Mouse (Mus musculus): Measurements from ENCODE around the gene Hmgn1. TPM values are rescaled to one million over a fixed set of nuclear protein-coding genes. Genes with fewer than 3 reads are reported as not detected.
"Not testable (repeated sequence)": the region's sequence is repeated elsewhere in the genome, so short reads cannot be mapped to it uniquely, and the experiment has no call there.

Gene Hmgn1
- total RNA-seq, 2 experiments from 2014 or later: 46.5 to 57.6 TPM

DNA sequence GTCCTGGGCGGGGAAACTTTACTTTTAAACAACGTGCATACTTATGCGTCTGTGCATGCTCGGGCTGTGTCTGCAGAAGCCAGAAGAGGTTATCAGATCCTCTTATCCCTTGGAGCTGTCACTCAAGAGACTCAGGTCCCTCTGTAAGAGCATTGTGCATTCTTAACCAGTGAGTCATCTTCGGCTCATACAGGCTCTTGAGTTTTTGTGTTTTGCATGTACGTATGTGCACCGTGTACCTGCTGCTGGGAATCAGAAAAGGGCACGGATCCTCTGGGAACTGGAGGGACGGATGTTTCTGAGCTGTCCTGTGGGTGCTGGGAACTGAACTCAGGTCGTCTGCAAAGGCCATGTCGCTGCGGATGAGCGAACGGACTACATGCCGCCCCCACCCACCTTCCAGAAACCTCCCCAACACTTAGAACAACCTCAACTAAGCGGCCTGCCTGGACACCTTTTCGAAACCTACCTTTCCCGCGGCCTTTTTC lies 801 bp downstream of the Hmgn1 start:
- peak; percentile 9 to 27 for DNase-seq

DNA sequence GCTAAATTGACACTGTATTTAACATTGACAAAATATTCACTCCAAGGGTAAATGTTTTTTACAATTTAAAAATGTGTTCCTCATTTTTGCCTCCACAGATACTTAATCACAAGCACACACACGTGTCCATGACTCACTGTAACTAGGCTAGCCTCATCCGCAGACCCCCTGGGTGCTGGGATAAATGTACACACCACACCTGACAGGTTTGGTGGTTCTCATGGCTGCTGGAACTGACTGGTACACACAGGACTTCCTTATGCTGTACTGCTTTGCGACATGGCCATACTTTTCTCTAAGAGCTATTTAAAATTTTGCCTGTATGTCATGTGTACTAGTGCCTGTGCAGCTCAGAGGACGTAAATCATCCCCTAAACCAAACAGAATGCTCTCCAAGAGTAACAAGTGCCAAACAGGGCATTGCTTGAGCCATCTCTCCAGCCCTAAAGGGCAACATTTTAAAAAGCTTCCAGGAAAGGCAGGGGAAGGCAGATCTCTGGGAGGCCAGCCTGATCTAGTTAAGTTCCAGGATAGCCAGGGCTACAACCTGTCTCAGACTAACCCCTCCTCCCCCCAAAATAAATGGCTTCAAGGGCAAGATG lies 7.4 kb downstream of the Hmgn1 start:
- DNase-seq: no peak

DNA sequence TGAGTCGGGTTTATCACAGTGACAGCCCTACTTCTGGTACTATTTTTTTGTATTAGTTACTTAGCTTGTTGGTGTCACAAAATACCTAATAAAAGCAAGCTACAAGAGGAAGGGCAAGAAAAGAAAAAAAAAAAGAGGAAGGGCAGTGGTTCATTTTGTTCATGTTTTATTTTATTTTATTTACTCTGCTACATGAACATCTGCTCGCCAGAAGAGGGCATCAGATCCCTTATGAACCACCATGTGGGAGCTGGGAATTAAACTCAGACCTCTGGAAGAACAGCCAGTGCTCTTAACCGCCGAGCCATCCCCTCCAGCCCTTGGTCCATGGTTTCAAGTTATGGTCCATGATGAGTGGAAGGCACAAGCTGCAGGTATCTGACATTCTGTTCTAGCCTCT lies 12.8 kb downstream of the Hmgn1 start:
- DNase-seq: no peak

DNA sequence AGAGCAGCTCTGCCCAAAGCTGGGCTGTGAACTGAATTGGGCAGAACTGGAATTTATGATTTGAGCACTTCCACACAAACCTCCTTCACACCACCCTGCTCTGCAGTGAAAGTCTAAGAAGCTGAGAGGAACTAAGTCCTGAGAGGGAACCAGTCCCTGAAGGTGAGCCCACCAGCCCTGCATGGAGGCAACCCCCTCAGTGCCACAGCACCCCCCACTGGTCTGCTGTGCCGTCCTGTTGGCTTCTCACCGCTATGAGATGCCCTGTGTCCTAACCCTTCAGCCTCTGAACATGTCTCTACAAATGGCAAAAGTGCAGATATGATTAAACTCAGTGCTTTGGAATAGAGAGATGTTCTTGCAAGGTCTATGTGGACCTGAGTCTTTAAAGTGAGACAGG lies 14.8 kb downstream of the Hmgn1 start:
- DNase-seq: no peak

DNA sequence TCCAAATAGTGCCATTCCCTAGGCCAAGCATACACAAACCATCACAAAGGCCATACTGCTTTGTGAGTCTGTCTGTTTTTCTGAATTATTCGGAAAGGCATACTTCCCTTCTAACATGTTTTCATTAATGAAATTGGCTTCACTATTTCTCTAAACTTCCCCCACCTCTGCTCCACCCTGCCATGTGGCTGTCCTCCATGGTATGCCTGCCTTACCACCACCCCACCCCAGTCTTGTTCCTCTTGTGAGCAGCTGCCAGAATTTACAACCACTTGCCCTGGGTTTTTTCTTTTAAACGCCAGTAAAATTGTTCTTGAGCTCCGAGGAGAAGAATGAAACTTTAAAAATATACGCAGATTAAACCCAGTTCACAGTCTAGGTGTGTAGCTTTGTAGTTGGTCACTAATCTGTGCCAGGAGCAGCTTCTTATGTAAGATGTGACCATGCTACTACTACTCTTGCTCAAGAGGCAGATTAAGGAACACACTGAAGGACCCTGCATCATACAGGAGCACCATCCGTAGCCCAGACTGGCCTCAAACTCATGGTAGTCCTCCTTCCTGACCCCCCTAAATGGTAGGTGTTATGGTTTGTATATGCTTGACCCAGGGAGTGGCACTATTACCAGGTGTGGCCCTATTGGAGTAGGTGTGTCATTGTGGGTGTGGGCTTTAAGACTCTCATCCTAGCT lies 16.7 kb downstream of the Hmgn1 start:
- no peak for DNase-seq

DNA sequence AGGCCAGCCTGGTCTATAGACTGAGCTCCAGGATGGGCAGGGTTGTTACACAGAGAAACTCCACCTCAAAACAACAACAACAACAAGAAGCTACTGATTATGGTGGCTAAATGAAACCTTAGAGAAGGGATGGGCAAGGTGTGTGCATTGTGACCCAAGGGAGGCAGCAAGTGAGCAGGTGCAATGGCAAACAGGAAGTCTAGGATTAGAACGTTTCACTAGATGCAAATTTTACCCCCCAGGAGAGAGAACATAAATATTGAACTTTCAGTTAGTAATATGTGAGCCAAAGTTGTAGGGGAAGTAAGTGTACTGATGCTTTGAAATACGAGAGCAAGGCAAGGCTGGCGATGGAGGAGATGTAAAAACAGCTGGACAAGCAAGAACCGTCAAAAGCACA lies 17.9 kb downstream of the Hmgn1 start:
- no peak for DNase-seq

DNA sequence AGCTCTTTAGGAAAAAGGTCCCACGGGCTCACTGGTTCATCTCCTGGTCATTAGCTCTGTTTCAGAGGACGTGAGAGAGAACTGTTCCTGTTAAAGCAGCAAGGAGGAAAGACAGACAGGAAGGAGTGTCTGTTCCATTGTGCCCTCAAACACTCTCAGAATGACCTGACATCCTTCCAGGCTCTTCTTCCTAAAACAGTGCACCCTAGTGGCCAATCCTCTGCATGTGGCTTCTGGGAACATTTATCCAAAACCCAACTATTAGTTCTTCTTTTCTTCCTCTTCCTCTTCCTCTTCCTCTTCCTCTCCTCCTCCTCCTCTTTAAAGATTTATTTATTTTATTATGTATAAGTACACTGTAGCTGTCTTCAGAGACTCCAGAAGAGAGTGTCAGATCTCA lies 24.5 kb downstream of the Hmgn1 start:
- peak; percentile 25 to 65 for DNase-seq

DNA sequence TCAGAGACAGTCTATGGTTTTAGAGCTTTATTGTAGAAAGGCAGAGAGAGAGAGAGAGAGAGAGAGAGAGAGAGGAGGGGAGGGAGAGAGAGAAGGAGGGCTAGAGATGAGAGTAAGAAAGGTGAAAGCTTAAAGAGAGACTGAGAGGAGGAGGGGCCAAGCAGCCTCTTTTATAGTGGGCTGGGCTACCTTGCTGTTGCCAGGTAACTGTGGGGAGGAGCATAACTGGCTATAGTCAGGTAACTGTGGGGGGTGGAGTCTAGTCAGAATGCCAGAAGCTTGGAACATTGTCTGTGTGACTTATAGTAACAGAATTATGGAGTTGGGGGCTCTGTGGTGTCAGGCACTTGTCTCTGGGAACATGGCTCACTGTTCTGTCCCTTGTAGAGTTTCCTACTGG lies 29.7 kb downstream of the Hmgn1 start:
- DNase-seq: not testable (repeated sequence)

DNA sequence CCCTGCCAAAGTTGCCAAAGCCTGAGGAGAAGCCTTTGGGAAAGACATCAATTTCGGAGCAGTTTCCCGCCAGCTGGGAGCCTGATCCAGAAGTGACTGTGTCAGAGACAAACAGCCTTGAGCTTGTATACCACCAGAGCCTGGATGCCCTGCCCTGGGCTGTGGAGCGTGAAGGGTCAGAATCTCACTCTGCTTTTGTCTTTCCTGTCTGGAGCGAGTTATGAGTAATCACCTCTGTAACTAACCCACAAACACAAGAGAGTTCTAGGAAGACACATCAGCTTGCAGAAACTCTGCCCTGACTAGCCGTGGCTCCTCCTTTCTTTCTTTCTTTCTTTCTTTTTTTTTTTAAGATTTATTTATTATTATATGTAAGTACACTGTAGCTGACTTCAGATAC lies 31.6 kb downstream of the Hmgn1 start:
- DNase-seq: no peak

DNA sequence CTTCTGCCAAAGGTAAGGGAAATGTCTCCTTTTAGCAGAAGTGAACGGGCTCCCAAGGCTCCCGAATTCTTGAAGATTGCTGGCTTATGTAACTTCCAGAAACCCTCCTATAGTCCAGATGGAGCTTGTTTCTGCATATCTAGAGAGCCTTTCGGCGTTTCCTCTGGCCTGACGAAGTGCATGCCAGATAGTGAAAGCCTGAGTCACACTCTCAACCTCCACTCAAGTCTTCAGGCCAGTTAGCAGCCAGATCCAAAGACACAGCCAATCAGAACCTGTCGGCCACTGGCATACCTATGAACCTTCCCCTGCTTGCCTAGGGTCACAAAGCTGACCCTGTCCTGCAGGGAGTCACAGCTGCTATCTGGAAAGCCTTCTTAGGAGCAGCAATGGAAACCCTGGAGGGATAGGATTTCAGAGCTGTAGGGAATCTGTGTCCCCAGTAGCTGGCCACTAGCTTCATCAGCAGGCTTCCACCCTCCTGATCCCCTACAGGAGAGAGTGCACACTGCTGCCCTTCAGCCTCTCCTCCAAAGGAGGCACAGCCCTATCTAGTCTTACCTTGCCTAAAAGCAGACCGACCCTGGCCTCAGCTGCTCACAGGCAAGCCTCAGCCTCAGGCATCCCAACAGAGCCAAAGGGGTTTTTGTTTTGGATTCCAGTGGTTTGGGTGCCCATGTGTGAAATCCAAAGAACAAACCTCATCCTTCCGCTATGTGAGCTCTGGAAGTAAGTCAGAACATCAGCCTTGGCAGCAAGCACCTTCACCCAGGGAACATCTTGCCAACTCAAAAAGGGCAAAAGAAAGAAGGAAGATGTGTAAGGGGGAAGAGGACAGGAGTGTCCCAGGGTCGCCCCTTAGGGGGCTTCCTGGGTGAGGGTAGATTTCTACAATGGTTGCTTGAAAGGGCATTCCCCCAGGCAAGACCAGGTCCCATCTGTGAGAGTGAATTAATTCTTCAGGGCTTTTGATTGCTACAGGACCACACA lies 35.7 kb downstream of the Hmgn1 start:
- DNase-seq: peak; percentile 29 to 40

DNA sequence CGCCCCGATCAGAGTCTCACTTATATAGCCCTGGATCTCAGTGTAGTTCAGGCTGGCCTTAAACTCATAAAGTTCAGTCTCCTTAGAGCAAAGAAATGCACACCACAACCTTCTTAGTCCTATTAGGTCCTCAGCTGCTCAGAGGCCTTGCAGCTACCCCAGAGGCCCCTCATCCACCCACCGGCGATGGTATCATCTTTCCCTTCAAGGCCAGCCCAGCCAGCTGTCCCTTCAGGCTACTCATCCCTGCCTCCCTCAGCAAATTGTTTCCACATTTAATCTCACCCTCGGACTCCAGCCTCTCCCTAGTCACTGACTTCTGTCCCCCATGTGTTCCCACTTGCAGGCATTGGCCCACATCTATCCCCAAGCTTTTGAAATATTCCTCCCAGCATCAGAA lies 39.4 kb downstream of the Hmgn1 start:
- DNase-seq: no peak

DNA sequence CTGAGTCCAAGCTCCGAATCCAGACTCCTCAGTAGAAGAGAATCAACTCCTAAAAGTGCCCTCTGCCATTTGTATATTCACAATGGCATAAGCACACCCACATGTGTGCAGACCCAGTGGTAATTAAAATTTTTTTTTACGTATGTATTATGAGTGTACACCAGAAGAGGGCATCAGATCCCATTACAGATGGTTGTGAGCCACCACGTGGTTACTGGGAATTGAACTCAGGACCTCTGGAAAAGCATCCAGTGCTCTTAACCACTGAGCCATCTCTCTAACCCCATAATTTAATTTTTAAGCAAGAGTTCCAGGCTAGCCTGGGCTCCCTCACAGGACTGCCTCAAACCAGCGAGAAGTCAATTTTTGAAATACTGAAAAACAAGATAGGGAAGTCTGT lies 40.1 kb downstream of the Hmgn1 start:
- no peak for DNase-seq

DNA sequence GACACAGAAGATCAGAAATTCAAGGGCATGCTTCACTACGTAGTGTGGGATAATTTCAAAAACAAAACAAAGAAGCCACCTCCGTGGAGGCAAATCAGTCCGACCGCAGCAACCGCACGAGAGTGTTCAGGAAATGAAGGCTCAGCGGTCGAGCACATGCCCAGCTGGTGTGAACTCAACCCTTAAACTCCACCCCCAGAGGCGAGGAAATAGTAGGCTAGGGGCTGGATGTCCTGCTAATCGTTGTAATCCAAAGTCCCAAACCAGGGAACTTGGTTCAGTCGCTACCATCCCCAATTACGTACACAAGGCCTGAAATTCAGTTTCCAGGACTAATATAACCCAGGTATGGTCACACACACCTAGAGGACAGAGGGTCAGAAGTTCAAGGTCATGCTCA lies 40.5 kb downstream of the Hmgn1 start:
- peak in 1 of 2 experiments; percentile 44 for DNase-seq

DNA sequence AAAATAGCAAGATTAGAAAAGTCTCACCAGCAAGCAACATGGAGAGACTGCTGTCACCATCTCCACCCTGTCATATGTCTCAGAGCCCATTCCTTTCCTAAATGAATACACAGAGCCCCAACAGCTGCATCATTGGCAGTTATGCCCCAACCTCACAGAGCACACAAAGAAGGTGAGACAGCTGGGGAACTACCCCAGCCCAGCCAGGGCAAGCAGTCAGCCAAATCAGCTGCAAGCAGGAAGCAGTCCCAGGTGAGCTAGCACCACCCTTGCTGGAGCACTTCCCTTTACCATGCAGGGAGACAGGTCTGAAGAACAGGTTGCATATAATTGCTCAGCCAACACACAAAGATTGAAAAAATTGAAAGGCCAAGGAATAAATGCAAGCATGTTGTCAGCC lies 41.9 kb downstream of the Hmgn1 start:
- no peak for DNase-seq

DNA sequence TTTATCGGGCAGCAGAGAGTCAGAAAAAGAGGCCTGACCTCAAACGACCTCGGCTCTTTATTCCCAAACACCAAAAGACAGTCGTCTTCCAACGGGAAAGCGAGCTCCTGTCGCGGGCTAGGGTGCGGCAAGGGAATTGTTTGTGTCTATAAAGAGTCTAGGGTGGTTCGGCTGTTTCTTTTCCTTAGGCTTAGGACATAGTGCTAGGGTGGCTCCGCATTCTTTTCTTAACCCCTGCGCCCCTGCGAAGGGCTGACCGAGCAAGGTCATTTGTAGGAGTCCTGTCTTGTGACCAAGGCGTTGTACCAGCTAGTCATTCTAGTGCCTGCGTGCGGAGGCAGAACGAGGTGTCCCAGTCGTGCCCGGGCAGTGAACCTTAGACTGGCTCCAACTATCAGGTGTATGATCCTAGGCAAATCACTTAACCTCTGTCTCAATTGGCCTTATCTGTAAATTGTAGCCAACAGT lies 44.3 kb downstream of the Hmgn1 start:
- peak; percentile 67 to 78 for DNase-seq

DNA sequence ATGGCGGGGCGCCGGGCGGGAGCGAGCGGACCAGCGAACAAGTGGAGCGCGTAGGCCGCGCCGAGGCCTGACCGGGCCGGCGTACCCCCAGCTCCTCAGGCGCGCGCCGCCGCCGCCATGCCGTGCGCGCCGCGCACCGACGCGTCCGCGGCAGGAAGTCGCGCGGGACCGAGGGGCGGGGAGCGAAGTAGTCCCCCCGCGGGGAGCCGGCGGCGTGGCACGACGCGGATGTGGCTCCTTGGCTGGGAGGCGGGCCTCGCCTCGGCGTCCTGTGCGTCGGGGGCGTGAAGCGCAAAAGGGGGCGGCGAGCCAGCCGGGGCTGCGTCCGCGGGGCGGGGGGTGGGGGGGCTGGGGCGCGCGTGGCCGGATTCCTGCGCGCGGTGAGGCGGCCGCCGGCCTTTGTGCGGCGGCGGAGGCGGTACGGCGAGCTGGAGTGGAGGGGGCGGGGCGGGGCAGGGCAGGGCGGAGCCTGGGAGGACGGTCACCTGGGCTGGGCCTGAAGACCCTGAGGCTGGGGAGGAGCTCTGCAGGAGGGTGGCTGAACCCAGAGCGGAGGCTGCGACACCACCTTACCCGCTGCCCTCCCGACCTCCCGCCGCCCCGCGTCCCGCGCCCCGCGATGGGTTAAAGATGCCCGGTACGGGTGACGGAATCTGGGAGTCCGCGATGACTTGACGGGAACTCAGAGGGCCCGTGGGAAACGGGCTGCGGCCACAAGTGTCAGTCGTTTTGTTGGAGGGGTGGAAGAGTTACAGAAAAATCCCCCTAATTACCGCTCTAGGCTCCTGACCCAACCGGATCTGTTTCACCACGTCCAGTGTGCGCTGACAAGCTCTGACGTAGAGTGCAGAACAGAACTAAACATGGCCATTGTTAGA lies 45.0 kb downstream of the Hmgn1 start, which contains the start of gene Brwd1:
Gene Brwd1 (minus strand): TSS at position 226 of the 878 bp plus-strand sequence.
- DNase-seq: peak; percentile 90 to 96

DNA sequence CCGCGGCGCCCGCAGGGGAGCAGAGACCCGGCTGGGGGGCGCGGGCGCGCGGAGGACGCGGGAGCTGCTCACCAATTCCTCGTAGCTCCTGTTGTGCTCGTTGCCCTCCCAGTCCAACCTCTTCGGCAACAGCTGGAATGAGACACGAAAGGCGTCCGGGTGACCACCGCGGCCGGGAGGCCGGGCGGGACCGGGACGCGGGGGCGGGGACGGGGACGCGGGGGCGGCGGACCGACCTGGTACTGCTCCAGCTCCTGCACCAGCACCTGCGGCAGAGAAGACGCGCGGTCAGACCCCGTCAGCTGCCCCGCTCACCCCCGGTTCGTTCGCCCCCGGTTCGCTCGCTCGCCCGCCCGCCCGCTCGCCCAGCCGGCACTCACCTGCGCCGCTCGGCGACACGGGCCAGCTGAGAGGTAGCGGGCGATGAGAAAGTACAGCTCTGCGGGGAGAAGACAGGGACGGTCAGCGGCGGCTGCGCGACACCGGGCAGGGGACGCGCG lies 45.7 kb downstream of the Hmgn1 start:
- peak; percentile 57 to 75 for DNase-seq

DNA sequence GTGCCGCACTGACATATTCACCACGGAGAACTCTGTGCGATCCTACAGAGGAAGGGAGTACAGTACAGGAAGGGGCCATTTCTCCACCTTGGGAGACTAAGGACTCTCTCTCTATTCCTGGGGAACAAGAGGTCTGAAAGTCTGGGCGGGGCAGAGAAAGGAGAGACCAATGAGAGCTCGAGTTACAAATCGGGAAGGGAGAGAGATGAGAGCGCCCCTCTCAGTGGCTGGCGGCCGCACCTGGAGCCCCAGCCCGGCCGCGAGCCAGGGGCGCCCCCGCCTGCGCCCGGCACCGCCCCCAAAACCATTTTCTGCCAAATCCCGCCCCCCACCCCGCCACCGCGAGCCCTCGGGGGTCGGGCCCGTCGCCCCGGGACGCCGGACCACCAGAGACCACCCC lies 46.2 kb downstream of the Hmgn1 start:
- DNase-seq: peak; percentile 94

DNA sequence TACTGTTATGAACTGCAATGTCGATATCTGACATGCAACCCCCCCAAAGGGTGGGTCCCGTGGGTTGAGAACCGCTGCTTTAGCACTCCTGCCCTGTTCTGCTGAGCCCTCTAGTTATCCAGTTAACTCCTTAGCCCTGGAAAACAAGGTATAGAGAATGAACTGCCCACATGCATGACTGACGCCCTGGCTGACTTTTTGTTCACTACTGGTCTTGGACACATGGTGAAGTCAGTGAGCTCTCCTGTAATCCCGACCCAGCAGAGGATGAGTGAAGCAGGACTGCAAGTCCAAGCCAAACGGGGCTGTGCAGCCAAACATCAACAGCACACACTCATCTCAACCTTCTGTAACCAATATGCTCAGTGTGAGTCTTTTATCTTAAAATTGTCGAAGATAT lies 47.0 kb downstream of the Hmgn1 start:
- DNase-seq: no peak

Measured in heart, adult 18-20 months (tissue).